Mouse (Mus musculus) olfactory bulb, adult 2 months (tissue): ENCODE measurements around the gene Muc16.

ENCODE experiments used
- CTCF ChIP-seq: fragments of 200-500 bp; IDR thresholded peaks from 2 replicates; pipeline ENCODE4 v1.5.1; 2012; ENCODE audit warnings: low read depth, mild to moderate bottlenecking, low read length, moderate library complexity; ENCODE audit not compliant: insufficient read depth
- POLR2A ChIP-seq: fragments of 200-500 bp; IDR thresholded peaks from 2 replicates; pipeline ENCODE4 v1.6.1; 2012; ENCODE audit warnings: mild to moderate bottlenecking, low read depth, low read length, moderate library complexity; ENCODE audit not compliant: insufficient read depth

- no peak for TF ChIP-seq CTCF
- TF ChIP-seq POLR2A: no peak
These were observed 166.2 kb downstream of the Muc16 start for GRCm38 (mm10) chr9:18508098-18508497.
